Comparison of ENCODE assay signal across 10 mouse cellular contexts in genomic region chr14:8161777-8162176, GRCm38 (mm10). TPM values are rescaled to one million over a fixed set of nuclear protein-coding genes. Genes with fewer than 3 reads are reported as not detected.
DNase-seq lines count a peak whose midpoint lies in the region; ATAC-seq and TF ChIP-seq lines count a peak whose summit lies in the region.
"Had no signal": no experiment of that assay in that cellular context is flagged by ENCODE, and none has a peak within 500 bp of the region (broad histone marks: within the 10 kb centered on the region; RNA-seq: fewer than 3 reads in every experiment).

No protein-coding gene starts in this region.

- no peak overlapping the region for H3K4me2 ChIP-seq in CH12.LX (ENCODE audit: insufficient read depth, low read depth, poor library complexity, severe bottlenecking)
- no peak overlapping the region for H3K4me2 ChIP-seq in lung, postnatal 0 days (replicated peaks; ENCODE audit: low read depth, low read length)
- no peak overlapping the region for H3K4me2 ChIP-seq in hindbrain, embryonic 16.5 days (ENCODE audit: low read length)
- H3K4me2 ChIP-seq: limb, embryonic 12.5 days; neural tube, embryonic 13.5 days had no signal

- DNase-seq in kidney, adult 18-20 months = peak; percentile 27
- no peak for DNase-seq in kidney, adult 8-10 months
- peak; percentile 42 for DNase-seq in 416B (ENCODE audit: low read depth)
- DNase-seq in CH12.LX (ENCODE audit: extremely low read depth) = peak; percentile 38
- no peak for DNase-seq in lung, postnatal 0 days (ENCODE audit: low spot score)
- no peak for DNase-seq in embryo, embryonic 10.5 days (ENCODE audit: low spot score)
- no peak for DNase-seq in layer of hippocampus, adult 9-10 months (ENCODE audit: low spot score)

- peak; percentile 59 for TF ChIP-seq RAD21 in CH12.LX (IDR thresholded peaks at IDR 0.05; ENCODE audit: low read depth, low read length)

- in situ Hi-C loops in CH12.LX (cut with MboI; ENCODE audit: low pct_ligation_motif_present, low pct_unique_long_range_greater_than_20kb, low sequenced_read_pairs) = loop anchor here (10.0 kb wide), 1 partner anchor 197 kb away; no protein-coding TSS in a partner anchor

- dilution Hi-C loops in CH12.LX (cut with MboI; ENCODE audit: extremely low pct_ligation_motif_present, extremely low pct_unique_long_range_greater_than_20kb, low sequenced_read_pairs) = no loop called here

- no peak for TF ChIP-seq POLR2A in CH12.LX (IDR thresholded peaks at IDR 0.05; ENCODE audit: low read depth, low read length)

- no peaks in the 10 kb centered on the region for H3K79me2 ChIP-seq in CH12.LX (replicated peaks; ENCODE audit: control insufficient read depth, extremely low read depth, insufficient read depth, poor library complexity, severe bottlenecking)

- H3K27me3 ChIP-seq in CH12.LX (replicated peaks) = no peaks in the 10 kb centered on the region
- H3K27me3 ChIP-seq in lung, postnatal 0 days (replicated peaks; ENCODE audit: insufficient read depth, low read length) = no peaks in the 10 kb centered on the region
- no peaks in the 10 kb centered on the region for H3K27me3 ChIP-seq in hindbrain, embryonic 16.5 days (replicated peaks; ENCODE audit: control insufficient read depth, insufficient read depth, low read length)
- H3K27me3 ChIP-seq: limb, embryonic 12.5 days; neural tube, embryonic 13.5 days had no signal

- TF ChIP-seq EP300 in CH12.LX (IDR thresholded peaks at IDR 0.05; ENCODE audit: low read length) = no peak
- TF ChIP-seq EP300 in lung, postnatal 0 days (IDR thresholded peaks at IDR 0.05) = no peak

- H3K4me1 ChIP-seq in CH12.LX (ENCODE audit: control insufficient read depth in 1 of 2, insufficient read depth in 2 of 2) = peaks cover 0 to 1% of the 10 kb centered on the region in 2 experiments; a peak in 1 of 4 replicates
- H3K4me1 ChIP-seq in lung, postnatal 0 days (ENCODE audit: insufficient read depth, low read depth, low read length) = no peaks in the 10 kb centered on the region
- H3K4me1 ChIP-seq in hindbrain, embryonic 16.5 days (ENCODE audit: control insufficient read depth, insufficient read depth, low read depth, low read length) = no peaks in the 10 kb centered on the region
- H3K4me1 ChIP-seq: limb, embryonic 12.5 days; neural tube, embryonic 13.5 days had no signal

- no peak for ATAC-seq in lung, postnatal 0 days
- ATAC-seq in hindbrain, embryonic 16.5 days = no peak

- 94% methylated on average over 2 of the region's 2 CpGs for WGBS in lung, postnatal 0 days
- WGBS in hindbrain, embryonic 16.5 days = 93% methylated on average over 2 of the region's 2 CpGs

- no peak overlapping the region for H3K27ac ChIP-seq in CH12.LX (ENCODE audit: insufficient read depth, low read depth)
- H3K27ac ChIP-seq in lung, postnatal 0 days (ENCODE audit: low read length) = no peak overlapping the region
- no peak overlapping the region for H3K27ac ChIP-seq in hindbrain, embryonic 16.5 days (ENCODE audit: low read depth, low read length)
- H3K27ac ChIP-seq: limb, embryonic 12.5 days; neural tube, embryonic 13.5 days had no signal

- H3K36me3 ChIP-seq in CH12.LX (replicated peaks in 1 of 2; ENCODE audit: control insufficient read depth in 1 of 2, insufficient read depth in 1 of 2, low read length in 1 of 2) = peaks cover 50 to 95% of the 10 kb centered on the region in 2 experiments
- peaks cover 27% of the 10 kb centered on the region for H3K36me3 ChIP-seq in lung, postnatal 0 days (ENCODE audit: insufficient read depth, low read length)
- H3K36me3 ChIP-seq in hindbrain, embryonic 16.5 days (ENCODE audit: control insufficient read depth, insufficient read depth, low read length) = peaks cover 34% of the 10 kb centered on the region

- H3K9me3 ChIP-seq in CH12.LX (replicated peaks; ENCODE audit: low read length) = no peaks in the 10 kb centered on the region
- no peaks in the 10 kb centered on the region for H3K9me3 ChIP-seq in lung, postnatal 0 days (ENCODE audit: low read length)
- no peaks in the 10 kb centered on the region for H3K9me3 ChIP-seq in hindbrain, embryonic 16.5 days (ENCODE audit: control insufficient read depth, low read length)
- H3K9me3 ChIP-seq: limb, embryonic 12.5 days; neural tube, embryonic 13.5 days had no signal

- no peak overlapping the region for H3K9ac ChIP-seq in CH12.LX (ENCODE audit: insufficient read depth, low read depth)
- H3K9ac ChIP-seq in lung, postnatal 0 days (replicated peaks; ENCODE audit: low read depth) = no peak overlapping the region
- H3K9ac ChIP-seq in hindbrain, embryonic 16.5 days (ENCODE audit: low read depth, low read length) = no peak overlapping the region
- H3K9ac ChIP-seq: limb, embryonic 12.5 days; neural tube, embryonic 13.5 days had no signal

- TF ChIP-seq CTCF in CH12.LX (conservative IDR thresholded peaks at IDR 0.05 in 1 of 2, IDR thresholded peaks at IDR 0.05 in 1 of 2; ENCODE audit: low read depth in 2 of 2, low read length in 2 of 2) = peak; percentile 20 to 93; a peak in 3 of 4 replicates
- TF ChIP-seq CTCF in lung, postnatal 0 days (IDR thresholded peaks at IDR 0.05) = peak; percentile 61

- H3K4me3 ChIP-seq in CH12.LX (replicated peaks in 1 of 3; ENCODE audit: low read depth in 2 of 3, low read length in 2 of 3, poor library complexity in 1 of 3) = no peak overlapping the region
- H3K4me3 ChIP-seq in lung, postnatal 0 days (ENCODE audit: low read depth, low read length) = no peak overlapping the region
- H3K4me3 ChIP-seq in hindbrain, embryonic 16.5 days (ENCODE audit: low read length) = no peak overlapping the region
- H3K4me3 ChIP-seq: limb, embryonic 12.5 days; neural tube, embryonic 13.5 days had no signal

TF ChIP-seq in CH12.LX, 34 proteins besides CTCF, POLR2A, EP300 and RAD21:
- TF ChIP-seq NELFE (IDR thresholded peaks at IDR 0.05; ENCODE audit: low read depth, low read length) (peak; percentile 13; the same call in 1 of the 2 replicates), USF1 (IDR thresholded peaks at IDR 0.05; ENCODE audit: low read depth, low read length) (no peak), SMC3 (IDR thresholded peaks at IDR 0.05; ENCODE audit: low read depth, low read length) (peak; percentile 59)

RNA-seq across cellular contexts. Expression of gene Pdhb, which starts 11.0 kb away (rescaled TPM):
- total RNA-seq in CH12.LX (2012; rRNA removed) = 100 and 108 TPM in 2 replicates
- 205 and 223 TPM in 2 replicates for total RNA-seq in CH12.LX (2014; rRNA removed)
- 122 and 132 TPM in 2 replicates for polyA plus RNA-seq in CH12.LX (2012; ENCODE audit: insufficient read length, low read depth)
- 129 and 140 TPM in 2 replicates for polyA plus RNA-seq in lung, postnatal 0 days (2015; fragmentation: Nextera tagmentation; extraction: Ambion mirVana)
- 274 and 298 TPM in 2 replicates for polyA plus RNA-seq in hindbrain, embryonic 16.5 days (2015; fragmentation: Nextera tagmentation; extraction: Ambion mirVana)

RNA-seq across cellular contexts. Expression of gene Kctd6, which starts 52.2 kb away (rescaled TPM):
- total RNA-seq in CH12.LX (2012; rRNA removed) = 1.7 and 2.9 TPM in 2 replicates
- 3.7 and 3.8 TPM in 2 replicates for total RNA-seq in CH12.LX (2014; rRNA removed)
- 3.3 and 4.2 TPM in 2 replicates for polyA plus RNA-seq in CH12.LX (2012; ENCODE audit: insufficient read length, low read depth)
- polyA plus RNA-seq in lung, postnatal 0 days (2015; fragmentation: Nextera tagmentation; extraction: Ambion mirVana) = 18.5 and 19.5 TPM in 2 replicates
- polyA plus RNA-seq in hindbrain, embryonic 16.5 days (2015; fragmentation: Nextera tagmentation; extraction: Ambion mirVana) = 5.4 and 5.7 TPM in 2 replicates

Comparison
In these comparisons a context has a peak if more than half of its experiments do, and no peak if none do; other contexts are left out.
1. DNase-seq: peak in kidney, adult 18-20 months (single experiment), 416B (single experiment) and CH12.LX (single experiment); none in kidney, adult 8-10 months (0 of 2), lung, postnatal 0 days (single experiment), embryo, embryonic 10.5 days (single experiment) and layer of hippocampus, adult 9-10 months (single experiment).